Mouse (Mus musculus) heart, adult 10 weeks (tissue): ENCODE data around the gene Dctn3. TPM values are rescaled to one million over a fixed set of nuclear protein-coding genes. Genes with fewer than 3 reads are reported as not detected.

Source experiments
- polyA plus RNA-seq: library from polyadenylated mRNA; stranded (reverse); fragments of 350-450 nt; fragmentation: Illumina TruSeq; extraction: RNeasy Lipid Tissue Mini Kit (QIAGEN cat#74804); gene quantifications from one replicate; pipeline ENCODE4 v1.2.3, GENCODE M21; 2014; ENCODE audit warnings: low read depth, low replicate concordance

Gene Dctn3
- polyA plus RNA-seq: 70.5 TPM

DNA sequence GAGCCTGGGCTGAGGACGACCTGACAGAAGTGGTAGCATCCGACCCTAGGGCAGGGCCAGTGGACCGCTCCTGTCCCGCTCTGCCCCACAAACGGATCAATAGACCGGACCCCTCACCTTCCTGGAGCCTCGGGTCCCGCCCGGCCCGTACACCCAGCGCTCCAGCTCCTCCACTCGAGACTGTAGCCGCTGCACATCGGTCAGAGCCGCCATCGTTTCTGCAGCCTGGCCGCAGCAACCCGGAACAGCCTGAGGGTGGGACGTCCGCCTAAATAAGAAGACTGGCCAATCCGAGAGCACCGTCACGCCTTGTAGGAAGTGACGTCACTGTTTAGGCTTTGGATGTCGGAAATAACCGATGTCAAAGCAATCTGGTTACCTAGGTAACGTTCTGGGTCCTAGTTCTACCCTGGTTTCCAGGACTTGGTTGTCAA lies at the start of gene Dctn3:
Gene Dctn3 (minus strand): TSS at position 253 of the 434 bp plus-strand sequence.

DNA sequence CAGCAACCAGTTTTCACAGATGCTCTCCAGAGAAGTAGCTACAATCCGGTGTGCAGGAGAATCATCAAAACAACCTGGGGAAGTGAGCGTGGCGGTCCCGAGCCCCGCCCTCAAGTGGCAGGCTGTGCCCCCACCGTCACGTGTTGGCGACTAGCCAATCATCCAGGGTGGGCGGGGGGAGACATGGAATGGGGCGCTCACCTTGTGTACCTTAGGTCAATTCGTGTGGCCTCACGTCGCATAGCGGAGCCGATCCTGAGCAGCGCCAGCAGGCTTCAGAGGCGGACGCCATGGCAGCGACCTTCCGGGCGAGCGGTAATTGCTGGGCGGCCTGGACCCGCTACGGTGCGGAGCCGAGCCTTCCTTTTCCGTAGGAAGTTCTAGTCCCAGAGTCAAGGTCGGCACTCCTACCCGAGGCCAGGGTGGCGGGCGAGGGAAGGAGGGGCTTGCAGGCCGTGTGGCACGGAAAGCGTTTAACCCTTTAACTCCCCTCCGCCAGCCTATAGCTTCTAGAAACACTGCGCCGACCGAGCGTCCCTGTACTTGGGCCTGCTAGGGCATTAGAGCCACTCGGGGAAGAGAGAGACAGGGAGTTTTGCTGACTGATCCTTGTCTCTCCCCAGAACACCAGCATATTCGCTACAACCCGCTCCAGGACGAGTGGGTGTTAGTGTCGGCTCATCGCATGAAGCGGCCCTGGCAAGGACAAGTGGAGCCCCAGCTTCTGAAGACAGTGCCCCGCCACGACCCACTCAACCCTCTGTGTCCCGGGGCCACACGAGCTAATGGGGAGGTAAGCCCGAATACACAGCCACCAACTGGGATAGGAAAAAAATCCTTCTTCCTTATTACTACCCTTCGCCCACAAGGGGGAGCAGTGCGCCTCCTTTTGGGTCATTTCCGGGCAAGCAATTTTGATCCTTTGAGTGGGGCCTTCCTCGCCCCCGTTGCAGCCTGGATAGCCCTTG lies 32.7 kb upstream of the Dctn3 start, which contains the start of gene Sigmar1:
Gene Sigmar1 (minus strand): TSS at position 820 of the 968 bp plus-strand sequence.

DNA sequence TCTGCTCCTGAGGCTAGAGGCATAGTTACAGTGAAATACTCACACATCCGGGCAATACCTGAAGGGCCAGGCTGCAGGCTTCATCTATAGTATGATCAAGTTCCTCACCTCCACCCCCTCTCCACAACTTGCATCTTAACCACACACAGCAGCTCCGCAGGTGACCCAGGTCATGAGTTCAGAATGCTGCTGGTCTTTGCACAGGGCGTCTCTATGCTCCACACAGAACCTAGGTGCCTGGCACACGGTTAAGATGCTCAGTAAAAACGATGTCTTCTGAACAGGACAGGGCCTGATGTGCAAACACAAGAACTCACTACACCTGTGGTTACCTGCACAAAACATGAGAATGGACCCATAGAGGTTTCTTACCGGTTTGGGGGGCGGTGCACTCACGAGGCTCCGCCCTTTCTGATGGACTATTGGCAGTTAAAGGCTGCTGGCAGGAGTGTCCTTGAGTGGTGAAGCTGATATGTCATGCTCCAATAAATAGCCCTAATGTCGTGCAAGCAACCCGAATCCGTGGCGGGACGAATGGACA lies 31.9 kb upstream of the Dctn3 start, which contains the start of gene Galt:
Gene Galt (plus strand): TSS at position 432 of the 541 bp plus-strand sequence.

DNA sequence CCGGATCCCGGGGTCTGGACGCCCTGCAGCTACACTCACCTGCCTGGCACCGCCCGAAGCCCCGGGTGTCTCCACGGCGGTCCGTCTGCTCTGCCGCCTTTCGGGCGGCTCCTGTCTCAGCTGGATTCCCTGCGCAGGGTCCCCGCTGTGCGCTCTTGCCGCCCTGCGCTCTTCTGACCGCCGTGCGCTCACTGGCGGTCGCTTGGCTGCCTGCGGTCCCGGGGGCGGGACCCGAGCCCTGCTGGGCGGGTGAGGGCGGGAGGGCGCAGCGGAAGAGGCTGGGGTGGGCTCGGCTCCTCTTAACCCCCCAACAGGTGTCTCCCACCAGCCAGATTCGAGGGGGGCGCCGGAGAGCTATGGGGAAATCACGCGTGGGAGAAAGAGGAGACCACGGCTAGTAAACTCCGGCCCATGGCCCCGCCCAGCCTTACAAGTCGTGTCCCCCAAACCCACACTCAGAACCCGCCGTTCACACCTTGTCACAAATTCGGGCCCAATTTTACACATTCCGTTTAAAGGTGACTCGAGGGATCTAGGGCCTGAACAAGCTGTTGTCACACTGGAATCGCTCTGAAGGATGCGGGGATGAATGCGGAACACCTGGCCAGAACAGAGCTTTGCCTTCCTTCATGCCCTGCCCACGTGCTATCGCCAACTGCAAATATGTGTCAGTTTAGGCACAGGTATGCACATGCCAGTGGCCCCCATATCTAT lies 8.2 kb upstream of the Dctn3 start, which contains the start of gene Arid3c:
Gene Arid3c (minus strand): TSS at position 91 of the 714 bp plus-strand sequence.

DNA sequence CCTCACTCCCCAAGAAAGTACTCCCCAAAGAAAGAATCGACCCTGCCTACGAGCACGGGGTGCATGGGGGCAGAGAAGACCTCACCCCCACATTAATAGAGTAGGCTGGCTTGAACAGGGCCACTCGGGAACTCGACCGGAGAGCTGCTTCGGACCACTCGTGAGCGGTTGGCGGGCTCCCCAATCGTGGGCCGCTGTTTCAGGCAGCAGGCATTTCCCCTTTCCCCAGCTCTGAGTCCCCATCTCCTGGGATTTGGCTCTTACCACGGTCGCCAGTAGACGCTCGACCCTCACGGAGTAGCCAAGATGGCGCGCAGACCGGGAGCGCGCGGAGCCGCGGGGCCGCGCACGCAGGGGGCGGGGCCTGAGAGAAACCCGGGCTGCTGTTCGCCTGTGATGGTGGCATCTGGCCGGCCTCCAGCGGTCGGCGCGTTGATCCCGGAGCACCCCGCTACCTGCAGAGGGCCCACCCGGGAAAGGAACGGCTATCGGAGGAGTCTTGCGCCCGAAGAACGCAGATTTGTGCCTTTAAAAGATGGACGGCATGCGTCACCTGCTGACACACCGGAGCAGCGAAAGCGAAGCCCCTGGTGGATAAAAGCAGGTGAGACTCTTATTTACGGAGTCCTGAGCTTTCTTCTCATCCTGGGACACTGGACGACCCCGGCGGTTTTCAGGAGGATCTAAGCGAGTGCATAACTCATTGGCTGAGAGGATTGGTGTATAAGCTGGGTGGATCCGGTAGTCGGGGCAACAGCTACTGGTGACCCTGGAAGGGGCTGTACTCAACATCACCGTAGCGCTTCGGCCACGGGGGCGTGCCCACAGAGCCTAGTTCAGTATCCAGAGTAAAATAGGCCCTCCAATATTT lies 9.5 kb downstream of the Dctn3 start, which contains the start of gene Rpp25l:
Gene Rpp25l (minus strand): TSS at position 338 of the 871 bp plus-strand sequence.

DNA sequence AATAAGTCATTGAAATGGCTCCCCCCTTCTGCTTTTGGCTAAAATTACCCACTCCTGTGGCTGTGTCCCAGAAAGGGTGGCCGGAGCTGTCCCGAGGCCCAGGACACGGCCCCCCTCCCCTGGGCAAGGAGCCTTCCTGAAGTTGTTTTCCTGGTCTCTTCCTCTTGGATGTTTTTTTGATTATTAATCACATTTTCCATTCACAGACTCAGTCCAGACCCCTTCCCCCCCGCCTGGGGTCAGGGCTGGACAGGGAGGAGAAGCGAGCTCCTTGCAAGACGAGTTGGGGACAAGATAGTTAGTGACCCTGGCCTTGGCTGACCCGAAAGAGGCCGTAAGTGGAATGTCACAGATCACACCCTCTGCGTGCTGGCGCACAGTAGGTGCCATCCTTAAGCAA lies 23.2 kb downstream of the Dctn3 start, which contains the start of gene Il11ra1:
Gene Il11ra1 (plus strand): TSS at position 207 of the 400 bp plus-strand sequence.

DNA sequence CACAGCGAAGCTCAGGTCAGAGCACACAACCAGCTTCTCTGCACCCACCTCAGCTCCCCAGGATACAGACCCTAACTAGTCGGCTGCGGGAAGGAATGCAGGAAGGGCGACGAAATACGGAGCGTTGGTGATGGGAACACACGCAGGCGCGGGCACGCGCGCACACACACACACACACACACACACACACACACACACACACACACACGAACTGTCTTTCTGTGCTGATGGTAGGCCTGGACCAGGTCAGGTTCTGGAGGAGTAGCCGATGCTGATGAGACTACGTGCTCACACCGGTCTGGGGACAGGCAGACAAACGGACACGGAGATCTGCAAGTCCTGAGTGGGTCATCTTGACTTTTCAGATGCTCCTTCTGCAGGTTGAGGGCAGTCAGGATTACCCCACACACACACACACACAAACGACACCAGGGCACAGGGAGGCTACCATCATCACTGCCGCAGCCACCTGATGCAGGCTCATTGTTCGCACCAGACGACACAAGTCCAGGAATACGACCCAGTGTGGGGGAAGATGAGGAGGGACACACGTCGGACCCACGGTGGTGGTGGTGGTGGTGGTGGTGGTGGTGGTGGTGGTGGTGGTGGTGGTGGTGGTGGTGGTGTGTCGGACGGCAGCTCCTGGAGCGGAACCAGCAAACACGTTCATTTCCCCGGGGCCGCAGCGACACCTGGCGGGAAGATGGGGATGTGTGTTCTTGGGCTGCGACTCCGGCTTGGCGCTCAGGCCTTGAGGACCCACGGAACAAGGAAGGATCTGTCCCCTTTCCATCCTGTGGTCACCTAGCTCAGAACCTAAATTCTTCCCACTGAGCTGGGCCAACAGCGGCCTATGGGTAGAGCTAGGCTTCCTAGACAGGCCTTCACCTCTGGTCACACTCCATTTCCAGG lies 25.8 kb downstream of the Dctn3 start, which contains the start of gene Cntfr:
Gene Cntfr (minus strand): TSS at position 160 of the 912 bp plus-strand sequence.

Other genes with a start within 250 kb of the Dctn3 start
- gene AI464131, start 220.1 kb downstream of the Dctn3 start, polyA plus RNA-seq: 7.1 TPM
- not detected for gene 1110017D15Rik, start 205.8 kb downstream of the Dctn3 start, polyA plus RNA-seq
- 15.1 TPM for gene Fam219a, start 153.6 kb downstream of the Dctn3 start, polyA plus RNA-seq
- gene Dnaic1, start 153.4 kb downstream of the Dctn3 start, polyA plus RNA-seq: 2.3 TPM
- gene Enho, start 82.8 kb downstream of the Dctn3 start, polyA plus RNA-seq: 10.1 TPM
- gene Cntfr, start 26.1 kb downstream of the Dctn3 start, polyA plus RNA-seq: 6.3 TPM
- gene Il11ra1, start 23.2 kb downstream of the Dctn3 start, polyA plus RNA-seq: 114 TPM
- gene Rpp25l, start 9.6 kb downstream of the Dctn3 start, polyA plus RNA-seq: 27.5 TPM
- not detected for gene Arid3c, start 8.0 kb upstream of the Dctn3 start, polyA plus RNA-seq
- 65.1 TPM for gene Galt, start 32.1 kb upstream of the Dctn3 start, polyA plus RNA-seq
- gene Sigmar1, start 33.0 kb upstream of the Dctn3 start, polyA plus RNA-seq: 24.3 TPM
- gene Ccl27a, start 51.1 kb upstream of the Dctn3 start, polyA plus RNA-seq: 25.4 TPM
- gene Gm21541, start 180.4 kb upstream of the Dctn3 start, polyA plus RNA-seq: not detected
- gene Gm20878, start 218.4 kb upstream of the Dctn3 start, polyA plus RNA-seq: not detected
- gene Fam205a4, start 242.9 kb upstream of the Dctn3 start, polyA plus RNA-seq: 0.10 TPM